Mouse (Mus musculus): Measurements from ENCODE around the gene Ngef.
"Not testable (repeated sequence)": the region's sequence is repeated elsewhere in the genome, so short reads cannot be mapped to it uniquely, and the experiment has no call there.

The Ngef gene

GRCm38 (mm10) chr1:87472576-87472975, 101.1 kb downstream of the Ngef start:
- DNase-seq (ENCODE audit: low spot score), result no peak

- no peak for DNase-seq (ENCODE audit: low spot score)
These were observed 101.8 kb downstream of the Ngef start for GRCm38 (mm10) chr1:87471914-87472313.

GRCm38 (mm10) chr1:87469971-87470370, 103.7 kb downstream of the Ngef start, which contains the start of gene Snorc:
Gene Snorc, plus strand, starts transcription at chr1:87470271.
- DNase-seq (ENCODE audit: low spot score), result not testable (repeated sequence)

- no peak for DNase-seq (ENCODE audit: low spot score)
These were observed 105.3 kb downstream of the Ngef start for GRCm38 (mm10) chr1:87468321-87468720.

- no peak for DNase-seq (ENCODE audit: low spot score)
These were observed 106.2 kb downstream of the Ngef start for GRCm38 (mm10) chr1:87467469-87467868.

- not testable (repeated sequence) for DNase-seq (ENCODE audit: low spot score)
These were observed 113.8 kb downstream of the Ngef start for GRCm38 (mm10) chr1:87459856-87460255.

- no peak for DNase-seq (ENCODE audit: low spot score)
These were observed 115.6 kb downstream of the Ngef start for GRCm38 (mm10) chr1:87458045-87458444.

- DNase-seq (ENCODE audit: low spot score), result no peak
These were observed 117.2 kb downstream of the Ngef start for GRCm38 (mm10) chr1:87456425-87456824.

GRCm38 (mm10) chr1:87449432-87449831, 124.2 kb downstream of the Ngef start:
- no peak for DNase-seq (ENCODE audit: low spot score)

- DNase-seq (ENCODE audit: low spot score), result peak; percentile 63
These were observed 126.2 kb downstream of the Ngef start for GRCm38 (mm10) chr1:87447183-87448104.

- no peak for DNase-seq (ENCODE audit: low spot score)
These were observed 137.1 kb downstream of the Ngef start for GRCm38 (mm10) chr1:87436583-87436982.

- DNase-seq (ENCODE audit: low spot score), result no peak
These were observed 138.5 kb downstream of the Ngef start for GRCm38 (mm10) chr1:87435125-87435524.

Data from urinary bladder, postnatal 25 days (tissue).